Mouse (Mus musculus) MEL (cell line): ENCODE data around the gene Ppp1r3a. TPM values are rescaled to one million over a fixed set of nuclear protein-coding genes. Genes with fewer than 3 reads are reported as not detected.

Experiments
- polyA plus RNA-seq, 2 experiments: library from polyadenylated mRNA; stranded (reverse) in 1 of 2; unstranded in 1 of 2; fragments of >175 nt in 1 of 2; fragments of >200 nt in 1 of 2; gene quantifications; 2 replicates each; pipeline versions ENCODE4 v1.2.1 to v1.2.4; 2012; ENCODE audit warnings: low replicate concordance in 2 of 2, low read depth in 1 of 2; ENCODE audit not compliant: insufficient read length in 2 of 2, insufficient read depth in 1 of 2, missing spikeins in 1 of 2
- total RNA-seq: library from RNA; depleted of rRNA; stranded (reverse); fragments of 300-350 nt; gene quantifications from 2 replicates; pipeline ENCODE4 v1.2.3, GENCODE M21; 2012; rRNA removed

The Ppp1r3a gene
- total and polyA plus RNA-seq, 3 experiments: not detected

Other genes with a start within 250 kb of the Ppp1r3a start
- not detected in 2 replicates for gene Foxp2, start 146.1 kb upstream of the Ppp1r3a start, total RNA-seq
- gene Foxp2, start 146.1 kb upstream of the Ppp1r3a start, polyA plus RNA-seq: not detected